Mouse (Mus musculus) limb, embryonic 12.5 days (tissue): ENCODE results near the gene Pias1. TPM values are rescaled to one million over a fixed set of nuclear protein-coding genes. Genes with fewer than 3 reads are reported as not detected.

Experiments
- ATAC-seq: fragments of 200-750 bp; cut with Nextera tagmentation; 2 replicates; pipeline ENCODE4 v1.8.0; 2017; ENCODE audit warnings: low read depth, moderate TSS enrichment; ENCODE audit not compliant: insufficient number of reproducible peaks, insufficient read depth, low FRiP score, low TSS enrichment
- H3K27ac ChIP-seq: fragments of 300-500 bp; sonication (generic); 2 replicates; pipeline ENCODE4 v1.5.1; 2016; ENCODE audit warnings: mild to moderate bottlenecking, moderate library complexity
- H3K27me3 ChIP-seq: fragments of 300-500 bp; sonication (generic); 2 replicates; pipeline ENCODE4 v1.6.1; 2016; ENCODE audit warnings: mild to moderate bottlenecking, moderate library complexity
- H3K36me3 ChIP-seq: fragments of 300-500 bp; sonication (generic); 2 replicates; pipeline ENCODE4 v1.6.1; 2016; ENCODE audit warnings: mild to moderate bottlenecking, moderate library complexity
- H3K4me1 ChIP-seq: fragments of 300-500 bp; sonication (generic); replicated peaks from 2 replicates; pipeline ENCODE4 v1.6.1; 2016
- H3K4me2 ChIP-seq: fragments of 300-500 bp; sonication (generic); 2 replicates; pipeline ENCODE4 v1.6.1; 2016; ENCODE audit warnings: mild to moderate bottlenecking, moderate library complexity
- H3K4me3 ChIP-seq: fragments of 300-500 bp; sonication (generic); replicated peaks from 2 replicates; pipeline ENCODE4 v1.5.1; 2016; ENCODE audit warnings: mild to moderate bottlenecking
- H3K9ac ChIP-seq: fragments of 300-500 bp; sonication (generic); replicated peaks from 2 replicates; pipeline ENCODE4 v1.6.1; 2016; ENCODE audit warnings: mild to moderate bottlenecking, moderate library complexity
- H3K9me3 ChIP-seq: fragments of 300-500 bp; sonication (generic); 2 replicates; pipeline ENCODE4 v1.6.1; 2016; ENCODE audit warnings: mild to moderate bottlenecking, moderate library complexity
- WGBS: fragments of 180-500 bp; shearing (Covaris S2); methylation state at CpG from one replicate; pipeline ENCODE4 v1.1.7; 2016; 5-methylcytosine and 5-hydroxymethylcytosine counted together
- polyA plus RNA-seq: library from polyadenylated mRNA; unstranded; fragments of >200 nt; fragmentation: Nextera tagmentation; extraction: Ambion mirVana; gene quantifications from 2 replicates; pipeline ENCODE4 v1.2.1, GENCODE M21; 2016

Gene Pias1
- polyA plus RNA-seq, 1 experiment from 2014 or later = 50.2 TPM

- 81% methylated on average over 3 of the region's 3 CpGs for WGBS
- ATAC-seq = no peak
- no peaks in the 10 kb centered on the region for H3K36me3 ChIP-seq
- no peak overlapping the region for H3K4me2 ChIP-seq
- no peak overlapping the region for H3K27ac ChIP-seq
- no peaks in the 10 kb centered on the region for H3K27me3 ChIP-seq
- H3K9ac ChIP-seq = no peak overlapping the region
- H3K9me3 ChIP-seq = no peaks in the 10 kb centered on the region
- H3K4me1 ChIP-seq = peaks cover 3% of the 10 kb centered on the region
- H3K4me3 ChIP-seq = no peak overlapping the region
Measured at GRCm38 (mm10) chr9:62940966-62941365, 46.8 kb downstream of the Pias1 start.

- H3K36me3 ChIP-seq = no peaks in the 10 kb centered on the region
- 95% methylated on average over 5 of the region's 5 CpGs for WGBS
- H3K9me3 ChIP-seq = no peaks in the 10 kb centered on the region
- H3K4me2 ChIP-seq = no peak overlapping the region
- no peak overlapping the region for H3K9ac ChIP-seq
- H3K27ac ChIP-seq = no peak overlapping the region
- no peak for ATAC-seq
- H3K4me3 ChIP-seq = no peak overlapping the region
- no peaks in the 10 kb centered on the region for H3K27me3 ChIP-seq
- peaks cover 3% of the 10 kb centered on the region for H3K4me1 ChIP-seq
Measured at GRCm38 (mm10) chr9:62935854-62936253, 51.9 kb downstream of the Pias1 start.

GRCm38 (mm10) chr9:62934700-62935400 is 52.9 kb downstream of the Pias1 start:
- H3K27me3 ChIP-seq = no peaks in the 10 kb centered on the region
- ATAC-seq = no peak
- H3K4me1 ChIP-seq = peaks cover 3% of the 10 kb centered on the region
- H3K36me3 ChIP-seq = no peaks in the 10 kb centered on the region
- 70% methylated on average over 2 of the region's 2 CpGs for WGBS
- H3K27ac ChIP-seq = no peak overlapping the region
- no peaks in the 10 kb centered on the region for H3K9me3 ChIP-seq
- H3K4me3 ChIP-seq = no peak overlapping the region
- H3K4me2 ChIP-seq = no peak overlapping the region
- no peak overlapping the region for H3K9ac ChIP-seq

GRCm38 (mm10) chr9:62932575-62933339 is 55.0 kb downstream of the Pias1 start:
- no peak overlapping the region for H3K27ac ChIP-seq
- no peaks in the 10 kb centered on the region for H3K9me3 ChIP-seq
- H3K36me3 ChIP-seq = 0 out of 2 replicates have a peak, but pooled peaks cover 2% of the 10 kb centered on the region
- 85% methylated on average over 4 of the region's 4 CpGs for WGBS
- no peaks in the 10 kb centered on the region for H3K27me3 ChIP-seq
- no peak for ATAC-seq
- no peak overlapping the region for H3K9ac ChIP-seq
- 0 out of 2 replicates have a peak, but pooled peaks cover 3% of the 10 kb centered on the region for H3K4me1 ChIP-seq
- no peak overlapping the region for H3K4me2 ChIP-seq
- no peak overlapping the region for H3K4me3 ChIP-seq

- ATAC-seq = no peak
- Histone ChIP-seq H3K4me2 (no peak overlapping the region), H3K27ac (no peak overlapping the region), H3K36me3 (peaks cover 21% of the 10 kb centered on the region), H3K9ac (no peak overlapping the region), H3K4me3 (no peak overlapping the region), H3K9me3 (no peaks in the 10 kb centered on the region), H3K4me1 (0 out of 2 replicates have a peak, but pooled peaks cover 5% of the 10 kb centered on the region), H3K27me3 (no peaks in the 10 kb centered on the region)
- WGBS = 84% methylated on average over 2 of the region's 2 CpGs
Measured at GRCm38 (mm10) chr9:62924886-62925610, 62.7 kb downstream of the Pias1 start.

- Histone ChIP-seq H3K36me3 (peaks cover 43% of the 10 kb centered on the region), H3K27me3 (no peaks in the 10 kb centered on the region), H3K4me3 (no peak overlapping the region), H3K27ac (no peak overlapping the region), H3K9me3 (no peaks in the 10 kb centered on the region), H3K9ac (no peak overlapping the region), H3K4me1 (no peaks in the 10 kb centered on the region), H3K4me2 (no peak overlapping the region)
- no peak for ATAC-seq
- 81% methylated on average over 2 of the region's 2 CpGs for WGBS
Measured at GRCm38 (mm10) chr9:62920877-62921276, 66.8 kb downstream of the Pias1 start.

- Histone ChIP-seq H3K9me3 (peaks cover 6% of the 10 kb centered on the region; the same call in 1 of the 2 replicates), H3K4me3 (no peak overlapping the region), H3K27me3 (no peaks in the 10 kb centered on the region), H3K4me2 (no peak overlapping the region), H3K9ac (no peak overlapping the region), H3K27ac (no peak overlapping the region), H3K36me3 (peaks cover 60% of the 10 kb centered on the region), H3K4me1 (no peaks in the 10 kb centered on the region)
- ATAC-seq = no peak
- 93% methylated on average over 1 of the region's 1 CpGs for WGBS
Measured at GRCm38 (mm10) chr9:62917059-62917458, 70.7 kb downstream of the Pias1 start.

- no peak overlapping the region for H3K27ac ChIP-seq
- peaks cover 6% of the 10 kb centered on the region; the same call in 1 of the 2 replicates for H3K9me3 ChIP-seq
- no peak overlapping the region for H3K9ac ChIP-seq
- 79% methylated on average over 5 of the region's 5 CpGs for WGBS
- no peak for ATAC-seq
- H3K4me1 ChIP-seq = peaks cover 3% of the 10 kb centered on the region; the same call in 1 of the 2 replicates
- no peak overlapping the region for H3K4me2 ChIP-seq
- no peak overlapping the region for H3K4me3 ChIP-seq
- H3K36me3 ChIP-seq = peaks cover 57% of the 10 kb centered on the region
- H3K27me3 ChIP-seq = no peaks in the 10 kb centered on the region
Measured at GRCm38 (mm10) chr9:62913390-62914069, 74.2 kb downstream of the Pias1 start.

GRCm38 (mm10) chr9:62905039-62905438 is 82.7 kb downstream of the Pias1 start:
- no peak for ATAC-seq
- Histone ChIP-seq H3K36me3 (peaks cover 44% of the 10 kb centered on the region), H3K4me2 (no peak overlapping the region), H3K27ac (no peak overlapping the region), H3K4me3 (no peak overlapping the region), H3K9ac (no peak overlapping the region), H3K9me3 (0 out of 2 replicates have a peak, but pooled peaks cover 4% of the 10 kb centered on the region), H3K4me1 (peaks cover 3% of the 10 kb centered on the region; the same call in 1 of the 2 replicates), H3K27me3 (no peaks in the 10 kb centered on the region)
- 96% methylated on average over 8 of the region's 8 CpGs for whole genome bisulfite sequencing

- no peak overlapping the region for H3K9ac ChIP-seq
- H3K9me3 ChIP-seq = 0 out of 2 replicates have a peak, but pooled peaks cover 4% of the 10 kb centered on the region
- no peak overlapping the region for H3K4me3 ChIP-seq
- WGBS = 95% methylated on average over 2 of the region's 2 CpGs
- no peaks in the 10 kb centered on the region for H3K4me1 ChIP-seq
- no peaks in the 10 kb centered on the region for H3K27me3 ChIP-seq
- H3K27ac ChIP-seq = no peak overlapping the region
- peaks cover 43% of the 10 kb centered on the region for H3K36me3 ChIP-seq
- no peak for ATAC-seq
- no peak overlapping the region for H3K4me2 ChIP-seq
Measured at GRCm38 (mm10) chr9:62903841-62904240, 83.9 kb downstream of the Pias1 start.
